Mouse (Mus musculus) megakaryocyte, adult 5-6 weeks (primary cell): ENCODE data around the gene 1520401A03Rik. TPM values are rescaled to one million over a fixed set of nuclear protein-coding genes. Genes with fewer than 3 reads are reported as not detected.
A peak's percentile ranks its signal among the peaks of the same experiment; 100 is the strongest.
"Not testable (repeated sequence)": the region's sequence is repeated elsewhere in the genome, so short reads cannot be mapped to it uniquely, and the experiment has no call there.

Experiments
- ATAC-seq: 2 replicates; pipeline ENCODE4 v1.8.0; 2016; ENCODE audit warnings: mild to moderate bottlenecking, inconsistent platforms; ENCODE audit not compliant: poor library complexity, severe bottlenecking
- total RNA-seq, 2 experiments: library from RNA; stranded (forward) in 1 of 2; stranded (reverse) in 1 of 2; fragments of 153-499, 151-499 nt in 1 of 2; fragments of 221-1000, 200-1000 nt in 1 of 2; gene quantifications; 2 replicates each; pipeline versions ENCODE4 v1.2.3 to v1.2.4; 2015 to 2017

1520401A03Rik gene
- total RNA-seq (2015) (not detected in 2 replicates), total RNA-seq (2017) (not detected in 2 replicates)

- ATAC-seq: no peak
Measured at GRCm38 (mm10) chr17:23722376-23723125, at the start of gene 1520401A03Rik. Gene 1520401A03Rik, minus strand, starts transcription at chr17:23722783.

- ATAC-seq: not testable (repeated sequence)
Measured at GRCm38 (mm10) chr17:23772219-23772556, 49.6 kb upstream of the 1520401A03Rik start.

DNA sequence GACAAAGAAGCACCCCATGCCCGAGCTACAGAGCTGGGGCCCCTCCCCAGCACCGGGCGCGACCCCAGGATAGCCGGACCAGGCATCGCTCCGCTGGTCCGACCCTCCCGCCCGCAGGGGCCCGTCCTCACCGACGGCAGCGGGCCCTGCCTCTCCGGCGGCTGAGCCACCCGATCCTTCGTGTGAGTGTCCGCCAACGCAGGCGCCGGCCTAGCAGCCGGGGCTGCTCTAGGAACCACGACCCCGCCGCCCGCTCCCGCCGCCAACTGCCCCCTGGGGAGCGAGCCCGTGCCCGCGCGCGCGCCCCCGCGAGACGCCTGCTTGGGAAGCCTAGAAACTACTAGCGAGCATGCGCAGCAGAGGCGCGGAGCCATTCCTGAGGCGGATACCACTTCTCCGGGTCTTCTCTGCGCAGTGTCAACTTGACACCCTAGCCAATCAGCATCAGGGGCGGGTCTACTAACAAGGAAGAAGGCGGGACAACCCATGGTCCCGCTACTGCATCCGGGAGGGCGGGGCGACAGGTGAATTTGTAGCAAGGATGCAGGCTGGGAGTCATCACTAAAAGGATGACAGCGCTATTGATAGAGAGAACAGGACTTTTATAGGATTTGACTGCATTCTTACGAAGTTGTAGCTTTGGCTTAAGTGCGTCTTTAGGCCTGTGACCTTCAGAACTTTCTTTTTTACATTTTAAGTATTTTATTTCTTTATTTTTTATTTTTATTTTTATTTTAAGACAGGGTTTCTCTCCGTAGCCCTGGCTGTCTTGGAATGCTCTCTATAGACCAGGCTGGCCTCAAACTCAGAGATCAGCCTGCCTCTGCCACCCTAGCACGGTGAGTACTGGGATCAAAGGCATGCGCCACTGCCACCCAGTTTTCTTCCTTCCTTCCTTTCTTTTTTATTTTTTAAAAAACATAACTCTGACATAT lies 49.0 kb upstream of the 1520401A03Rik start, which contains the start of gene Flywch1:
TSS of gene Flywch1 (minus strand) at position 319 of the 935 bp plus-strand sequence.
- peak; percentile 99 for ATAC-seq

DNA sequence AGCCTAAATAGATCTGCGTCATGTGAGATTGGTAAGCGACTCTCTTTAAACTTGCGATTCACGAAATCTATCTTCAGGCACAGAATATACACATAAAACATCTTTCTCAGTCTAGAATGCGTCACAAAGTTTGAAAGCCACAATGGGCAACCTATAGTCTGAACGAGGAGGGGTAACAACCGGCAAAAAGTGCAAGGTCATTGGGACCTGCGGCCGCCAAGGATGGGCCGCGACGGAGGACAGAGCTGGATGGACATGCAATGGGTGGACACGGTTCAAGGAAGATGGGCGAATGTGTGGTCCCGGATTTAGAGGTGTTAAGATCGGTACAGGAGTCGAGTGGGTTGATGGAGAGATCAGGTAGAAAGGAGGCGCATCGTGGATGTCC lies 48.3 kb upstream of the 1520401A03Rik start:
- ATAC-seq: peak; percentile 20; the same call in 1 of the 2 replicates

DNA sequence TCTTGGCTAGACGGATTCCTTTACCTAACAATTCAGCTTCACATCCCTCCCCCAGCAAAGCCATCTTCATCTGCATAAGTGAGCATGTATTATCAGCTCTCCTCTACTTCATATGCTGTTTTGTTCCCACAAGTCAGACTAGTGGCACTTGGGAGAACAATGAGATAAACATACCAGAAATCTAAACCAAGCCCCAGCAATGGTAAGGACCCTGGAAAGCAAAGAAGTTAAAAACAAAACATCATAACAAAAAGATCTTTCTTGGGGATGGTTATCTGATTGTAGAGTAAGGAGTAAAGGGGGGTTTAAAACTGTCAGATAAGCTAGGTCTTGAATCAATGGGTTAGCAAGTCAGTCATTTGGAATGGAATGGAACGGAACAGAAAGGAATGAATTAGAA lies 47.9 kb upstream of the 1520401A03Rik start:
- ATAC-seq: no peak

- ATAC-seq: no peak
Measured at GRCm38 (mm10) chr17:23762976-23763375, 40.4 kb upstream of the 1520401A03Rik start.

DNA sequence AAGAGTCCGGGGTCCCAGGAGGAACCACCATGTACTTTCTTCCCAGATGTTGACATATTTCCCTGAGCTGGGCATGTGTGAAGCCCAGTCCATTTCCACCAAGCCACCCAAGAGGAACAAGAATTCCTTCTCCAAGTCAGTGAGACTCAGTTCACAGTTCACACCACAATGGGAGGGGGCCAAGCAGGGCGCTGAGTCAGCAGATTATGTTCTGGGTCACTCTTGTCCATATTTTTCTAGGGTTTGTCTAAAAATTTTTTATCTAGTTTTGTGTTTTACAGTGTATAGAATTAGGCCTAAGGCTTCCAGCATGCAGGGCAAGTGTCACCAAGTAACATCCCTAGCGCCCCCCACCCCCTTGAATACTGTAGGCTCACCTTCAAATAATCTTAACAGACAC lies 38.6 kb upstream of the 1520401A03Rik start:
- no peak for ATAC-seq

- ATAC-seq: no peak
Measured at GRCm38 (mm10) chr17:23760231-23760630, 37.6 kb upstream of the 1520401A03Rik start.

DNA sequence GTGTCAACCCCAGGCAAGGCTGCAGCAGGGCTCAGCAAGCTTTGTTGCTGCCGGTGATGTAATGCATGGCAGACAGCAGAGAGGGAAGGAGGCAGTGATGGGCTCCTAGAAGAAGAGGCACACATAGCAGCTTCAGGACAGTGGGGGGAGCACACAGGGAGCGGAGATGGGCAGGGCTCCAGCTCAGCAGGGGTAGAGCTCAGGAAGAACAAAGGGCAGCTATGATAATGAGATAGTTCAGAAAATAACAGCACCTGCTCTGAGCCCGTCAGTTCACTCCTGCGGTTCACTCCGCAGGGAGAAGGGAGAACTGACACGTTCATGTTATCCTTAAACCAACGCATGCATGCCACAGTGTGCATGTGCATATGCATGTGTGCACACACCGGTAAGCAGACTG lies 36.2 kb upstream of the 1520401A03Rik start:
- no peak for ATAC-seq

DNA sequence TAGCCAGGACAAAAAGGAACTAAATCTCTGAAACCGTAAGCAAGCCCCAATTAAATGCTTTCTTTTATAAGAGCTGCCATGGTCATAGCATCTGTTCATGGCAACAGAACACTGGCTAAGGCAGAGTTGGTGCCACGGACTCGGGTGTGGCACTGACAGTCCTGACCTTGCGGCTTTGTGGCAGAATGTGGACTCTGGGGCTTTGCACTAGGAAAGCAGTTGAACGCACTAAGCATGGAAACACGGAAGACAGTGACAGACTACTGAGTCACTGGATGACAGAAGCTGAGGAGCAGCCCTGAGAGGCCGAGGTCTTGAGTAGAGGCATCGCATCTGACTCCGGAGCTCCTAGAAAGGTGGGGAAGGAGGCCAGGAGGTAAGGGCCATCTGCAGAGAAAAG lies 35.0 kb upstream of the 1520401A03Rik start:
- ATAC-seq: no peak

DNA sequence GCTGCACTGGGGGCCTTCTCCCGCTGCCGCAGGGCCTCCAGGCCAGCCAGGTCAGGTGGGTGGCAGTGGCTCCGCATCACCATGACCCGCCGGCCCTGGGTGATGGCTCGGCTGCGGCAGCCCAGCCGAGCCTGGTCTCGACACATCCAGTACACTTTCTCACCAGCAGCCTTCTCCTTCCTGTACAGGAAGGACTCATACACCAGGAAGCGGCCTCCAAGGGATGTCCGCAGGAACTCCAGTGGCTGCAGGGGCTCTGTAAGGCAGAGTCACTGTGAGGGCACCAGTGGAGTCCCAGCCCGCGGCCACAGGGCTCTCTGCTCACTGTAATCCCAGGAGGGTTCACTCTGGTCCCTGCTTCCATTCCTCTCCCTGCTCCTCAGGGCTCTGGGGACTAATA lies 33.1 kb upstream of the 1520401A03Rik start:
- ATAC-seq: no peak

DNA sequence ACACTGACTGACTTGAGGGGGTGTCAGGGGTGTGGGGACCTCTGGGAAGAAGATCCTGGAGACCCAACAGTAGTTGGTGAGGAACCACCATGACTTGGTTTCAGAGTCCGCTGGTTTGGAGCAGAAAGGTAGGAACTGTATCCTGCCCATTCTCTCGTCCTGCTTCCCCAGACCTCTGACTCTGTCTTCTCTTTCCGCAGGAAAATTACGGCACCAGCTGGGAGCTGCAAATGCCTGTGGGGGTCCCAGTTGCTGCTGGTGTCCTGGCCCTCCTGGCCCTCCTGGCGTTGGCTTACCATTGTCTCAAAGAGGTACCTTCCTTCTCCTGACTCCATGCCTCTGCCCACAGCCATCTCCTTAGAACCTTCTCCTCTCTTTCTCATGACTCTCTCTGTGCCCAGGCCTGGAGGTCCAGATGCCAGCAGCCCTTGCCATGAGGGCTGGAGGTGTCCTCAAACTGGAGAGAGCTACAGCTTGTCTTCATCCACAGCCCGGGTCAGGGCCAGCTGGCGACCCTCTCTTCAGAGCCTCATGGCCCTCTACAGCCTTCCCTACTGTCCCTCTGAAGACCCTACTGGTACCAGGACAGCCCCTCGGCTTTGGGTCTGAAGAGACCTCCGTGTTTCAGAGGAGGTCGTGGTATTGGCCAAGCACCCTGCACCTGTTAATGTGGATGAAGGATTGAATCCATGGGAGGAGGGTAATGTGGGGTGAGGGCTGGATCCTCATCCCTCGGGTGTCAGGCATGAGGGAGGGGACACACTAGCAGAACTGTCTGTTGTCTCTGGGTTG lies 27.0 kb upstream of the 1520401A03Rik start:
- ATAC-seq: no peak

DNA sequence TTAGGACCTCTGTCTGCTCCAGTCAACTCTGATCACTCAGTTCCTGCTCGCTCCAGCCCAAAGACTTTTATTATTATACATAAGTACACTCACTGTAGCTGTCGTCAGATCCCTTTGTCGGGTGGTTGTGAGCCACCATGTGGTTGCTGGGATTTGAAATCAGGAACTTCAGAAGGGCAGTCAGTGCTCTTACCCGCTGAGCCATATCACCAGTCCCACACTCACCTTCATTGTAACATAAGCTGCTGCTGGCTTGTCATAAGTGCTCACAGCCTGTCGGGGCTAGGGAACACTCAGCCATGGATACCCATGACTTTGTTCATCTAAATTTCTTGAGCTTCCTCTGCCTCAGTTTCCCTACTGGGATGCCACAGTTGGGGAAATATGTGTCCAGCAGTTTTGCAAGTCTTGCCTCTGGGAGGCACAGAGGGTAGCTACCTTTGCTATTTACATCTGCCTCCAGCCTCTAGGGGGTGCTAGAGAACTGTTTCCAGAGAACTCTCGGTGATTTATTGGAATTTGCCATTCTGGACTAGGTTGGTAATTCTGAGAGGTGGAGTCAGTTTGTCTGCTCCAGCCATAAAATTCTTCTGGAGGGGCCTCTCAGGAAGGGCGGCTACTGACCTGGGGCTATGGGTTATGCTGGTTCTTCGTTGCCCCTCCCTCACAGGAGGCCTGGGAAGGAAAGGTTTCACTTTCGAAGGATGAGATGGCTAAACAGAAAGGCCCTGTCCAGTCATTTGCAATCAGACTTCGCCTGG lies 26.2 kb upstream of the 1520401A03Rik start:
- peak; percentile 71 for ATAC-seq

- no peak; the same call in 1 of the 2 replicates for ATAC-seq
Measured at GRCm38 (mm10) chr17:23748026-23748425, 25.4 kb upstream of the 1520401A03Rik start.

GRCm38 (mm10) chr17:23747471-23747870 lies 24.9 kb upstream of the 1520401A03Rik start:
- ATAC-seq: no peak

DNA sequence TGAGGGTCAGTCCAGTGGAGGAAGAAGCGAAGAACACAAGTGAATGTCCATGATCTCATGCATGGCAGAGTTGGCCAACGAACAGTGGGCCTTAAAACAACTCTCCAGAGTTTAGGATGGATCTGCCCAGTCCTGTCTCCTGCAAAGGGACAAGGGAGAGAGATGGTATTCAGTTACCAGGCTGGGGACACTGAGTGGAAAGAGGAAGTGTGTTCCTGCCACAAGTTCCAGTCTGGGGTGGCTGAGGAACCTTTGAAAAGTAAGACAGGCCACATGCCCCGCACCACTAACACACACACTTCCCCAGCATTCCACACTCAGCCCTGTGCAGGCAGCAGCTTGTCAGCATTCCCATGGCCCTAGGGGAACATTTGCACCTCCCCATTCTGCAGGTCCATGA lies 24.2 kb upstream of the 1520401A03Rik start:
- ATAC-seq: peak; percentile 55

DNA sequence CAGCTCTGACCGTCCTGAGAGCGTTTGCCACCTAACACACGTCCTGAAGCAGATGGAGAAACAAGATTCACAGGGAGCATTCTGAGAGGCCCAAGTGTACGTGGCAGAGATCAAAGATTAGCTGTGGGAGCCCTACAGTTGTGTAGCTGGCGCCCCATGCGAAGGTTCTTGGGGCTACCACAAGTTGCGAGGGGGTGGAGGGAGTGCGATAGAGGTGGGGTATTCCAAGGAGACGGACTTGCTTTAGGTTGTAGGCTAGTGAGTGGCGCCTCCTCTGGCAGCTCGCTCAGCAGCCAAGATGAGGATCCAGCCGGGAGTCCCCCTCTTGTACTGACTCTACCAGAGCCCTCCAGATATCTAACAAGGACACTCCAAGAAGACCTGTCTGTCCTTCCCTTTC lies 23.7 kb upstream of the 1520401A03Rik start:
- ATAC-seq: no peak

DNA sequence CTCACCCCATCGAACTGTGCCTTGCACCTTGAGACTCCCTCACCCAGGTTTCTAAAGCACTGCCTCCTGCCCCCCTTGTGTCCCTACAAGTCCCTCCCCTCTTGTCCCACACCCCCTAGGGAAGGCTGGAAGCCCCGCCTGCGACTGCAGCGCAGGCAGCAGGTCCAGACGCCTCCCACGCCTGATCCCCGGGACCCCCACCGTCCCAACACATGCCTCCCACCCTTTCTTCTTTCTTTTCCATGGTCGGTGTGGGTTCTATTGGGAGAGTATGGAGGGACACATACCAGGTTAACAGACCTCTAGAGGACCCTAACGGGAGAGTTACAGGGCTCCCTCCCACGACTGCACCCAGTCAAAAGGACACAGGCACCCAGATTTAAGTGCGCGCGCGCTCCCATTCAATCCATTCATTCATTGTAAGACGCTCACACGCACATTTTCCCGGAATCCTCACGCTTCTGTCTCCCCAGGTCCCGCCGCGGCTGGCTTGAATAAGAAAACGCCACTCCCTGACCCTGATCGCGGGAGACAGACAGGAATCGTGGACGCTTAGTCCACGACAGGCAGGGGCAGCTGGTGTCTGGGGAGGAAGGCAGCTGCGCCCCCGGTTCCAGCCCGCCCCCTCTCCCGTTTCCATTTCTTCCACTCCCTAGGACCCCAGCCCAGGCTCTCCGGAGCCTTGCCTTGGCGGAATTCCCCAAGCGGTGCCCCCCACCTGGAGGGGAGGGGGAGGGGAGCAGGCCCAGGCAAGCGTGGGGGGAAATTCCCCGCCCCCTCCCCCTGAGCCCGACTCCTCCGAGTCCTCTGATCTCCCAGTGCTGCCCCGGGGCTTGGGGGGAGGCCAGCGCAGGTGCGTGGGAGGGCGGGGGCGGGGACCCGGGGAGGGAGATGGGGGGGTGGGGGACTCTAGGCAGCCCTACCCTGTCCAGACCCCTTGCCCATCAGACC lies 23.0 kb upstream of the 1520401A03Rik start, which contains the start of gene Kremen2:
TSS of gene Kremen2 (minus strand) at position 533 of the 951 bp plus-strand sequence.
- no peak for ATAC-seq

DNA sequence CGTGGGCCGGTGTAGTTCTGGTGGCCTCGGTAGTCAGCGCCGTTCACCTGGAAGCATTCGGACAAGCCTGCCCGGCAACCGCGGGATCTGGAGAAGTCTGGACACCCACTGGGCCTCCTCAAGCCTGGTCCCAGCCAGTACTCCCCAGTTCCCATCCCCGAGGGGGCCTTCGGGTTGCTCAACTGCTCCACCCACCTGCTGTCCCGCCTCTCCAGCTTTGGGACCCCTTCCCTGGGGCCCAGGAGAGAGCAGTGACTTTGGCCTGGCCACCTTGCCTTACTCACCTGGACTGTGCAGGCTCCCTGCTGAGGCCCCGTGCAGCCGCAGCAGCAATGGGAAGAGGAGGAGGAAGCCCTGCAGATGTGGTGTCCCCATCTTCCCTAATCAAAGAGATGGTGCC lies 22.1 kb upstream of the 1520401A03Rik start:
- no peak for ATAC-seq
